Mouse (Mus musculus) liver, adult 2 months (tissue): ENCODE measurements around the gene Lzts2.

ENCODE experiments used
- CTCF ChIP-seq: fragments of 200-500 bp; IDR thresholded peaks from 2 replicates; pipeline ENCODE4 v1.5.1; 2011; ENCODE audit warnings: low read depth, low read length, control low read depth
- POLR2A ChIP-seq: fragments of 200-500 bp; IDR thresholded peaks from 2 replicates; pipeline ENCODE4 v1.6.1; 2011; ENCODE audit warnings: low read length, control low read depth; ENCODE audit not compliant: insufficient read depth; ENCODE audit errors: extremely low read depth

GRCm38 (mm10) chr19:45020348-45020747, 6.1 kb downstream of the Lzts2 start:
- no peak for TF ChIP-seq POLR2A
- no peak for TF ChIP-seq CTCF
